Mouse (Mus musculus) embryonic facial prominence, embryonic 13.5 days (tissue): ENCODE results near the gene Ctps2. TPM values are rescaled to one million over a fixed set of nuclear protein-coding genes. Genes with fewer than 3 reads are reported as not detected.

Experiments
- ATAC-seq: fragments of 200-750 bp; cut with Nextera tagmentation; 2 replicates; pipeline ENCODE4 v1.8.0; 2017; ENCODE audit warnings: low read depth; ENCODE audit not compliant: insufficient number of reproducible peaks, insufficient read depth, low FRiP score, low TSS enrichment
- H3K27ac ChIP-seq: fragments of 300-500 bp; sonication (generic); 2 replicates; pipeline ENCODE4 v1.5.1; 2015; ENCODE audit warnings: moderate library complexity, mild to moderate bottlenecking, inconsistent platforms
- H3K27me3 ChIP-seq: fragments of 300-500 bp; sonication (generic); 2 replicates; pipeline ENCODE4 v1.6.1; 2015; ENCODE audit warnings: mild to moderate bottlenecking, inconsistent platforms
- H3K36me3 ChIP-seq: fragments of 300-500 bp; sonication (generic); 2 replicates; pipeline ENCODE4 v1.6.1; 2015; ENCODE audit warnings: mild to moderate bottlenecking, inconsistent platforms
- H3K4me1 ChIP-seq: fragments of 300-500 bp; sonication (generic); 2 replicates; pipeline ENCODE4 v1.6.1; 2015; ENCODE audit warnings: inconsistent platforms
- H3K4me2 ChIP-seq: fragments of 300-500 bp; sonication (generic); 2 replicates; pipeline ENCODE4 v1.6.1; 2015; ENCODE audit warnings: moderate library complexity, mild to moderate bottlenecking, inconsistent platforms
- H3K4me3 ChIP-seq: fragments of 300-500 bp; sonication (generic); 2 replicates; pipeline ENCODE4 v1.5.1; 2015; ENCODE audit warnings: mild to moderate bottlenecking, inconsistent platforms
- H3K9ac ChIP-seq: fragments of 300-500 bp; sonication (generic); 2 replicates; pipeline ENCODE4 v1.6.1; 2015; ENCODE audit warnings: mild to moderate bottlenecking, inconsistent platforms
- H3K9me3 ChIP-seq: fragments of 300-500 bp; sonication (generic); 2 replicates; pipeline ENCODE4 v1.6.1; 2016; ENCODE audit warnings: inconsistent platforms
- WGBS: fragments of 180-500 bp; shearing (Covaris S2); methylation state at CpG from one replicate; pipeline ENCODE4 v1.1.7; 2015; ENCODE audit warnings: mixed read lengths; 5-methylcytosine and 5-hydroxymethylcytosine counted together
- microRNA counts: library from miRNA; unstranded; fragments of <30 nt; microRNA quantifications from one replicate; lab custom pipeline; 2016
- microRNA-seq: library from miRNA; unstranded; fragments of <30 nt; microRNA quantifications from one replicate; pipeline ENCODE4, GENCODE M21; 2016
- polyA plus RNA-seq: library from polyadenylated mRNA; unstranded; fragments of >200 nt; fragmentation: Nextera tagmentation; extraction: Ambion mirVana; gene quantifications from 2 replicates; pipeline ENCODE4 v1.2.1, GENCODE M21; 2015

The Ctps2 gene
- polyA plus RNA-seq, 1 experiment from 2014 or later = 78.8 TPM

- 70% methylated on average over 4 of the region's 4 CpGs for WGBS
- H3K27me3 ChIP-seq = 0 out of 2 replicates have a peak, but pooled peaks cover 7% of the 10 kb centered on the region
- H3K4me1 ChIP-seq = no peaks in the 10 kb centered on the region
- H3K27ac ChIP-seq = no peak overlapping the region
- no peaks in the 10 kb centered on the region for H3K36me3 ChIP-seq
- H3K4me3 ChIP-seq = no peak overlapping the region
- no peak overlapping the region for H3K9ac ChIP-seq
- no peaks in the 10 kb centered on the region for H3K9me3 ChIP-seq
- H3K4me2 ChIP-seq = no peak overlapping the region
- ATAC-seq = no peak
Measured at GRCm38 (mm10) chrX:162991396-162991795, 90.4 kb downstream of the Ctps2 start.

GRCm38 (mm10) chrX:162992121-162992520, 91.1 kb downstream of the Ctps2 start:
- ATAC-seq = no peak
- 65% methylated on average over 3 of the region's 3 CpGs for WGBS
- Histone ChIP-seq H3K27ac (no peak overlapping the region), H3K27me3 (peaks cover 7% of the 10 kb centered on the region; the same call in 1 of the 2 replicates), H3K9me3 (no peaks in the 10 kb centered on the region), H3K4me1 (no peaks in the 10 kb centered on the region), H3K9ac (no peak overlapping the region), H3K36me3 (no peaks in the 10 kb centered on the region), H3K4me3 (no peak overlapping the region), H3K4me2 (no peak overlapping the region)

GRCm38 (mm10) chrX:163027864-163028263, 126.8 kb downstream of the Ctps2 start:
- no peaks in the 10 kb centered on the region for H3K9me3 ChIP-seq
- no peak overlapping the region for H3K9ac ChIP-seq
- no peak overlapping the region for H3K4me2 ChIP-seq
- H3K4me1 ChIP-seq = no peaks in the 10 kb centered on the region
- H3K36me3 ChIP-seq = peaks cover 9% of the 10 kb centered on the region; the same call in 1 of the 2 replicates
- peaks cover 5% of the 10 kb centered on the region; the same call in 1 of the 2 replicates for H3K27me3 ChIP-seq
- no peak overlapping the region for H3K27ac ChIP-seq
- no peak overlapping the region for H3K4me3 ChIP-seq
- no peak for ATAC-seq

- WGBS = 65% methylated on average over 3 of the region's 3 CpGs
- no peak for ATAC-seq
- Histone ChIP-seq H3K4me3 (no peak overlapping the region), H3K36me3 (no peaks in the 10 kb centered on the region), H3K9ac (no peak overlapping the region), H3K27me3 (peaks cover 24% of the 10 kb centered on the region), H3K9me3 (no peaks in the 10 kb centered on the region), H3K27ac (no peak overlapping the region), H3K4me1 (no peaks in the 10 kb centered on the region), H3K4me2 (no peak overlapping the region)
Measured at GRCm38 (mm10) chrX:163038767-163039166, 137.7 kb downstream of the Ctps2 start.

- 60% methylated on average over 1 of the region's 1 CpGs for WGBS
- H3K36me3 ChIP-seq = no peaks in the 10 kb centered on the region
- peaks cover 26% of the 10 kb centered on the region for H3K27me3 ChIP-seq
- no peaks in the 10 kb centered on the region for H3K4me1 ChIP-seq
- no peak overlapping the region for H3K9ac ChIP-seq
- H3K4me2 ChIP-seq = no peak overlapping the region
- no peaks in the 10 kb centered on the region for H3K9me3 ChIP-seq
- H3K27ac ChIP-seq = no peak overlapping the region
- ATAC-seq = no peak
- no peak overlapping the region for H3K4me3 ChIP-seq
Measured at GRCm38 (mm10) chrX:163042771-163043170, 141.7 kb downstream of the Ctps2 start.

- no peak for ATAC-seq
- no peak overlapping the region for H3K9ac ChIP-seq
- H3K4me1 ChIP-seq = no peaks in the 10 kb centered on the region
- no peak overlapping the region for H3K4me2 ChIP-seq
- no peaks in the 10 kb centered on the region for H3K9me3 ChIP-seq
- no peaks in the 10 kb centered on the region for H3K36me3 ChIP-seq
- H3K4me3 ChIP-seq = no peak overlapping the region
- H3K27ac ChIP-seq = no peak overlapping the region
- 57% methylated on average over 1 of the region's 1 CpGs for WGBS
- H3K27me3 ChIP-seq = 0 out of 2 replicates have a peak, but pooled peaks cover 3% of the 10 kb centered on the region
Measured at GRCm38 (mm10) chrX:163063936-163064335, 162.9 kb downstream of the Ctps2 start.

MicroRNAs encoded within 50 kb of the gene (microRNA counts, 519-probe panel; counts per million panel counts)
- 2,681 counts per million, percentile 64 among the panel's probes with 10 or more counts for microRNA mmu-miR-3473 (lab: Ali Mortazavi, UCI)

Small RNA genes lying within 50 kb of the gene (microRNA-seq; reads per million reads assigned to microRNA genes)
- gene Mir3473a = not detected

Other genes with a start within 250 kb of the Ctps2 start
- 435 and 458 TPM in 2 replicates for gene Rbbp7, start 140.8 kb upstream of the Ctps2 start, polyA plus RNA-seq
- gene Txlng, start 71.8 kb upstream of the Ctps2 start, polyA plus RNA-seq = 16.7 and 19.5 TPM in 2 replicates
- 45.0 and 48.6 TPM in 2 replicates for gene Syap1, start 12.8 kb upstream of the Ctps2 start, polyA plus RNA-seq
- gene S100g, start 63.4 kb downstream of the Ctps2 start, polyA plus RNA-seq = 0.49 TPM in 1 of 2 replicates, not detected in the other